ENCODE assay signal across 8 mouse cellular contexts in genomic region chr5:24451264-24452029, GRCm38 (mm10). TPM values are rescaled to one million over a fixed set of nuclear protein-coding genes. Genes with fewer than 3 reads are reported as not detected.
DNase-seq lines count a peak whose midpoint lies in the region; ATAC-seq and TF ChIP-seq lines count a peak whose summit lies in the region.

No protein-coding gene starts in this region.

- H3K27ac ChIP-seq in embryonic facial prominence, embryonic 10.5 days (replicated peaks): peak overlapping the region; percentile 94
- H3K27ac ChIP-seq in limb, embryonic 14.5 days (replicated peaks; ENCODE audit: low read depth, low read length): peak overlapping the region; percentile 88
- peak overlapping the region; percentile 83 for H3K27ac ChIP-seq in midbrain, embryonic 16.5 days (ENCODE audit: low read length)

- TF ChIP-seq POLR2A in limb, embryonic 14.5 days (IDR thresholded peaks at IDR 0.05; ENCODE audit: borderline replicate concordance, extremely low read depth, insufficient read depth, insufficient read length): peak; percentile 53; the same call in 1 of the 2 replicates

- peaks cover 64% of the 10 kb centered on the region for H3K4me1 ChIP-seq in embryonic facial prominence, embryonic 10.5 days
- peaks cover 38% of the 10 kb centered on the region for H3K4me1 ChIP-seq in limb, embryonic 14.5 days (ENCODE audit: control insufficient read depth, insufficient read depth, low read length)
- peaks cover 46% of the 10 kb centered on the region for H3K4me1 ChIP-seq in midbrain, embryonic 16.5 days (ENCODE audit: control insufficient read depth, insufficient read depth, low read length)

- H3K4me2 ChIP-seq in limb, embryonic 14.5 days (replicated peaks; ENCODE audit: low read depth, low read length, severe bottlenecking): peak overlapping the region; percentile 98
- H3K4me2 ChIP-seq in midbrain, embryonic 16.5 days (ENCODE audit: low read length): peak overlapping the region; percentile 95

- H3K27me3 ChIP-seq in embryonic facial prominence, embryonic 10.5 days (replicated peaks; ENCODE audit: low read depth, poor library complexity, severe bottlenecking): peaks cover 22% of the 10 kb centered on the region
- H3K27me3 ChIP-seq in limb, embryonic 14.5 days (ENCODE audit: control insufficient read depth, insufficient read depth, low read length): no peaks in the 10 kb centered on the region
- H3K27me3 ChIP-seq in midbrain, embryonic 16.5 days (ENCODE audit: control insufficient read depth, insufficient read depth, low read depth, low read length): no peaks in the 10 kb centered on the region

- H3K4me3 ChIP-seq in embryonic facial prominence, embryonic 10.5 days: peak overlapping the region; percentile 87
- peak overlapping the region; percentile 91 for H3K4me3 ChIP-seq in limb, embryonic 14.5 days (replicated peaks; ENCODE audit: low read length)
- peak overlapping the region; percentile 93 for H3K4me3 ChIP-seq in midbrain, embryonic 16.5 days (ENCODE audit: low read depth, low read length)

- WGBS in embryonic facial prominence, embryonic 10.5 days: 2% methylated on average over 60 of the region's 66 CpGs
- WGBS in limb, embryonic 14.5 days: 3% methylated on average over 37 of the region's 66 CpGs
- WGBS in midbrain, embryonic 16.5 days: 1% methylated on average over 32 of the region's 66 CpGs

- peaks cover 19% of the 10 kb centered on the region for H3K36me3 ChIP-seq in embryonic facial prominence, embryonic 10.5 days (replicated peaks)
- no peaks in the 10 kb centered on the region; the same call in 1 of the 2 replicates for H3K36me3 ChIP-seq in limb, embryonic 14.5 days (ENCODE audit: control insufficient read depth, insufficient read depth, low read length)
- H3K36me3 ChIP-seq in midbrain, embryonic 16.5 days (ENCODE audit: control insufficient read depth, insufficient read depth, low read length): no peaks in the 10 kb centered on the region

- peak overlapping the region; percentile 87 for H3K9ac ChIP-seq in limb, embryonic 14.5 days (ENCODE audit: low read depth, low read length, severe bottlenecking)
- peak overlapping the region; percentile 95 for H3K9ac ChIP-seq in midbrain, embryonic 16.5 days (ENCODE audit: low read depth, low read length)

- no peaks in the 10 kb centered on the region for H3K9me3 ChIP-seq in embryonic facial prominence, embryonic 10.5 days
- H3K9me3 ChIP-seq in limb, embryonic 14.5 days (ENCODE audit: control insufficient read depth, low read length): no peaks in the 10 kb centered on the region
- no peaks in the 10 kb centered on the region for H3K9me3 ChIP-seq in midbrain, embryonic 16.5 days (replicated peaks; ENCODE audit: control insufficient read depth, low read length, poor library complexity, severe bottlenecking)

- peak; percentile 86 for ATAC-seq in limb, embryonic 14.5 days (ENCODE audit: low FRiP score, low read depth)
- ATAC-seq in midbrain, embryonic 16.5 days: peak; percentile 65

- DNase-seq in 3134 (ENCODE audit: extremely low read depth, insufficient read length, low spot score): peak; percentile 96
- DNase-seq in adrenal gland, postnatal 14 days: peak; percentile 93
- DNase-seq in embryonic facial prominence, embryonic 10.5 days (ENCODE audit: low spot score): peak; percentile 95
- DNase-seq in heart, adult 11 months: peak; percentile 99
- peak; percentile 85 for DNase-seq in kidney, adult 18-20 months
- peak; percentile 87 for DNase-seq in limb, embryonic 14.5 days (ENCODE audit: low spot score)
- DNase-seq in spleen, postnatal 10 days (ENCODE audit: low spot score in 2 of 2): peak; percentile 79 to 85

RNA-seq across cellular contexts. Expression of gene Agap3, which starts 0.5 kb away (rescaled TPM):
- total RNA-seq in adrenal gland, postnatal 14 days (2021): 64.0 and 72.0 TPM in 2 replicates
- 30.8 and 36.6 TPM in 2 replicates for polyA plus RNA-seq in embryonic facial prominence, embryonic 10.5 days (2016; fragmentation: Nextera tagmentation; extraction: Ambion mirVana)
- 103 and 114 TPM in 2 replicates for polyA plus RNA-seq in limb, embryonic 14.5 days (2012; rRNA removed)
- polyA plus RNA-seq in limb, embryonic 14.5 days (2014; fragmentation: Nextera tagmentation; extraction: Ambion mirVana): 57.9 and 61.7 TPM in 2 replicates
- 55.6 and 56.9 TPM in 2 replicates for polyA plus RNA-seq in midbrain, embryonic 16.5 days (2015; fragmentation: Nextera tagmentation; extraction: Ambion mirVana)

RNA-seq across cellular contexts. Expression of gene Tmub1, which starts 3.8 kb away (rescaled TPM):
- 8.6 and 10.6 TPM in 2 replicates for total RNA-seq in adrenal gland, postnatal 14 days (2021)
- 24.7 and 25.0 TPM in 2 replicates for polyA plus RNA-seq in embryonic facial prominence, embryonic 10.5 days (2016; fragmentation: Nextera tagmentation; extraction: Ambion mirVana)
- 29.8 and 35.5 TPM in 2 replicates for polyA plus RNA-seq in limb, embryonic 14.5 days (2012; rRNA removed)
- polyA plus RNA-seq in limb, embryonic 14.5 days (2014; fragmentation: Nextera tagmentation; extraction: Ambion mirVana): 23.2 and 23.5 TPM in 2 replicates
- 60.1 and 63.2 TPM in 2 replicates for polyA plus RNA-seq in midbrain, embryonic 16.5 days (2015; fragmentation: Nextera tagmentation; extraction: Ambion mirVana)

RNA-seq across cellular contexts. Expression of gene Fastk, which starts 6.4 kb away (rescaled TPM):
- total RNA-seq in adrenal gland, postnatal 14 days (2021): 113 and 122 TPM in 2 replicates
- 100 and 109 TPM in 2 replicates for polyA plus RNA-seq in embryonic facial prominence, embryonic 10.5 days (2016; fragmentation: Nextera tagmentation; extraction: Ambion mirVana)
- 295 and 397 TPM in 2 replicates for polyA plus RNA-seq in limb, embryonic 14.5 days (2012; rRNA removed)
- polyA plus RNA-seq in limb, embryonic 14.5 days (2014; fragmentation: Nextera tagmentation; extraction: Ambion mirVana): 113 and 120 TPM in 2 replicates
- 93.0 and 96.2 TPM in 2 replicates for polyA plus RNA-seq in midbrain, embryonic 16.5 days (2015; fragmentation: Nextera tagmentation; extraction: Ambion mirVana)

RNA-seq across cellular contexts. Expression of gene Slc4a2, which starts 27.8 kb away (rescaled TPM):
- total RNA-seq in adrenal gland, postnatal 14 days (2021): 57.6 and 60.5 TPM in 2 replicates
- 35.1 and 38.4 TPM in 2 replicates for polyA plus RNA-seq in embryonic facial prominence, embryonic 10.5 days (2016; fragmentation: Nextera tagmentation; extraction: Ambion mirVana)
- 69.1 and 84.1 TPM in 2 replicates for polyA plus RNA-seq in limb, embryonic 14.5 days (2012; rRNA removed)
- polyA plus RNA-seq in limb, embryonic 14.5 days (2014; fragmentation: Nextera tagmentation; extraction: Ambion mirVana): 30.0 and 37.1 TPM in 2 replicates
- 22.2 and 23.7 TPM in 2 replicates for polyA plus RNA-seq in midbrain, embryonic 16.5 days (2015; fragmentation: Nextera tagmentation; extraction: Ambion mirVana)

RNA-seq across cellular contexts. Expression of gene Cdk5, which starts 28.1 kb away (rescaled TPM):
- 38.5 and 38.7 TPM in 2 replicates for total RNA-seq in adrenal gland, postnatal 14 days (2021)
- polyA plus RNA-seq in embryonic facial prominence, embryonic 10.5 days (2016; fragmentation: Nextera tagmentation; extraction: Ambion mirVana): 46.9 and 50.7 TPM in 2 replicates
- polyA plus RNA-seq in limb, embryonic 14.5 days (2012; rRNA removed): 127 and 165 TPM in 2 replicates
- polyA plus RNA-seq in limb, embryonic 14.5 days (2014; fragmentation: Nextera tagmentation; extraction: Ambion mirVana): 51.7 TPM in 2 replicates
- polyA plus RNA-seq in midbrain, embryonic 16.5 days (2015; fragmentation: Nextera tagmentation; extraction: Ambion mirVana): 130 and 149 TPM in 2 replicates

Comparison
In these comparisons a context has a peak if more than half of its experiments do, and no peak if none do; other contexts are left out.
1. Peak in every context shown above with its lines: DNase-seq, ATAC-seq, H3K4me3 ChIP-seq and H3K27ac ChIP-seq.